Mouse (Mus musculus): ENCODE measurements around the gene Cryzl1. TPM values are rescaled to one million over a fixed set of nuclear protein-coding genes. Genes with fewer than 3 reads are reported as not detected.

Cryzl1 gene
- polyA plus RNA-seq, 1 experiment from 2014 or later: 74.5 TPM

GRCm38 (mm10) chr16:91729066-91729482 lies 299 bp upstream of the Cryzl1 start, which contains the start of gene Itsn1:
TSS of gene Itsn1 (plus strand) at chr16:91729281.
- H3K4me3 ChIP-seq (ENCODE audit: low read depth, low read length): peak within 1 kb of the TSS; percentile 85
- peak within 1 kb of the TSS; percentile 91 for H3K27ac ChIP-seq (ENCODE audit: low read depth)
- DNase-seq (peak; percentile 99), ATAC-seq (ENCODE audit: insufficient read depth) (peak; percentile 93)
- H3K27me3 ChIP-seq (ENCODE audit: insufficient read depth, low read length): no peaks in the 10 kb centered on the region
- peak within 1 kb of the TSS; percentile 59 for H3K4me2 ChIP-seq
- peaks cover 7% of the 10 kb centered on the region; the same call in 1 of the 2 replicates for H3K4me1 ChIP-seq (ENCODE audit: insufficient read depth)
- 1% methylated on average over 29 of the region's 33 CpGs for WGBS
- 0 out of 2 replicates have a peak, but pooled peaks have one; percentile 7 for TF ChIP-seq CTCF (IDR thresholded peaks at IDR 0.05; ENCODE audit: low read depth)
- H3K36me3 ChIP-seq (ENCODE audit: insufficient read depth): 0 out of 2 replicates have a peak, but pooled peaks cover 5% of the 10 kb centered on the region
- peak within 1 kb of the TSS; percentile 79 for H3K9ac ChIP-seq
- H3K9me3 ChIP-seq (ENCODE audit: low read depth, low read length): no peaks in the 10 kb centered on the region

DNA sequence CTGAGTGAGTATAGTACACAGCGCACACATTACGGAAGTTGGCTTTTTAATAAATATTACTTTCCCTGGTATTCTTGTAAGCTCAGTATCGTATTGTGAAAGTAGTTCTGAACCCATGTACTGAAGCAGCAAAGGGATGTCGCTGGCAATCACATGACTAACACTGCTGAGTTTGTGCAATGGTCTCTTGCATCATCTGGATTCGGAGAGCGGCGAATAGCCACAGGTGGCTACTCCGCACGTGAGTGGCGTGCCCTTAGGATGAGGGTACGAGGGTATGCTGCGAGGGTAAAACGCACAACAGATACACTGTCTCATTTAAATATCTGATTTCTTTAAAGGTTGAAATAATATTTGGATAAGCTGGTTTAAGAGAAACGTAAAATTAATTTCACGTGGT lies 1.3 kb downstream of the Cryzl1 start:
- Histone ChIP-seq H3K4me1 (ENCODE audit: insufficient read depth) (peaks cover 7% of the 10 kb centered on the region; the same call in 1 of the 2 replicates), H3K36me3 (ENCODE audit: insufficient read depth) (0 out of 2 replicates have a peak, but pooled peaks cover 9% of the 10 kb centered on the region), H3K9ac (peak overlapping the region; percentile 56), H3K27me3 (ENCODE audit: insufficient read depth, low read length) (no peaks in the 10 kb centered on the region), H3K27ac (ENCODE audit: low read depth) (no peak overlapping the region), H3K4me3 (ENCODE audit: low read depth, low read length) (peak overlapping the region; percentile 85), H3K4me2 (peak overlapping the region; percentile 59), H3K9me3 (ENCODE audit: low read depth, low read length) (no peaks in the 10 kb centered on the region)
- ATAC-seq (ENCODE audit: insufficient read depth): no peak
- 81% methylated on average over 15 of the region's 15 CpGs for WGBS
- no peak for DNase-seq
- no peak for TF ChIP-seq CTCF (IDR thresholded peaks at IDR 0.05; ENCODE audit: low read depth)

GRCm38 (mm10) chr16:91724247-91724646 lies 4.5 kb downstream of the Cryzl1 start:
- 46% methylated on average over 3 of the region's 3 CpGs for WGBS
- Histone ChIP-seq H3K4me3 (ENCODE audit: low read depth, low read length) (no peak overlapping the region), H3K27me3 (ENCODE audit: insufficient read depth, low read length) (no peaks in the 10 kb centered on the region), H3K27ac (ENCODE audit: low read depth) (no peak overlapping the region), H3K36me3 (ENCODE audit: insufficient read depth) (0 out of 2 replicates have a peak, but pooled peaks cover 11% of the 10 kb centered on the region), H3K4me1 (ENCODE audit: insufficient read depth) (peaks cover 5% of the 10 kb centered on the region; the same call in 1 of the 2 replicates), H3K9ac (no peak overlapping the region), H3K4me2 (no peak overlapping the region), H3K9me3 (ENCODE audit: low read depth, low read length) (no peaks in the 10 kb centered on the region)
- peak; percentile 75 for DNase-seq
- ATAC-seq (ENCODE audit: insufficient read depth): no peak
- TF ChIP-seq CTCF (IDR thresholded peaks at IDR 0.05; ENCODE audit: low read depth): peak; percentile 77

- H3K4me2 ChIP-seq: no peak overlapping the region
- no peaks in the 10 kb centered on the region for H3K27me3 ChIP-seq (ENCODE audit: insufficient read depth, low read length)
- ATAC-seq (ENCODE audit: insufficient read depth) (no peak; the same call in 1 of the 2 replicates), DNase-seq (no peak)
- H3K9me3 ChIP-seq (ENCODE audit: low read depth, low read length): no peaks in the 10 kb centered on the region
- no peak overlapping the region for H3K4me3 ChIP-seq (ENCODE audit: low read depth, low read length)
- 0 out of 2 replicates have a peak overlapping the region, but pooled peaks have one; percentile 16 for H3K27ac ChIP-seq (ENCODE audit: low read depth)
- no peaks in the 10 kb centered on the region for H3K4me1 ChIP-seq (ENCODE audit: insufficient read depth)
- H3K9ac ChIP-seq: no peak overlapping the region
- no peak for TF ChIP-seq CTCF (IDR thresholded peaks at IDR 0.05; ENCODE audit: low read depth)
- WGBS: 53% methylated on average over 4 of the region's 4 CpGs
- peaks cover 19% of the 10 kb centered on the region for H3K36me3 ChIP-seq (ENCODE audit: insufficient read depth)
Measured at GRCm38 (mm10) chr16:91717399-91717798, 11.4 kb downstream of the Cryzl1 start.

GRCm38 (mm10) chr16:91716927-91717349 lies 11.8 kb downstream of the Cryzl1 start:
- Histone ChIP-seq H3K27ac (ENCODE audit: low read depth) (no peak overlapping the region), H3K36me3 (ENCODE audit: insufficient read depth) (peaks cover 19% of the 10 kb centered on the region), H3K4me2 (no peak overlapping the region), H3K4me3 (ENCODE audit: low read depth, low read length) (no peak overlapping the region), H3K9me3 (ENCODE audit: low read depth, low read length) (no peaks in the 10 kb centered on the region), H3K27me3 (ENCODE audit: insufficient read depth, low read length) (no peaks in the 10 kb centered on the region), H3K9ac (no peak overlapping the region), H3K4me1 (ENCODE audit: insufficient read depth) (no peaks in the 10 kb centered on the region)
- no peak for TF ChIP-seq CTCF (IDR thresholded peaks at IDR 0.05; ENCODE audit: low read depth)
- ATAC-seq (ENCODE audit: insufficient read depth): peak; percentile 63; the same call in 1 of the 2 replicates
- WGBS: 63% methylated on average over 11 of the region's 11 CpGs
- peak; percentile 21 for DNase-seq

DNA sequence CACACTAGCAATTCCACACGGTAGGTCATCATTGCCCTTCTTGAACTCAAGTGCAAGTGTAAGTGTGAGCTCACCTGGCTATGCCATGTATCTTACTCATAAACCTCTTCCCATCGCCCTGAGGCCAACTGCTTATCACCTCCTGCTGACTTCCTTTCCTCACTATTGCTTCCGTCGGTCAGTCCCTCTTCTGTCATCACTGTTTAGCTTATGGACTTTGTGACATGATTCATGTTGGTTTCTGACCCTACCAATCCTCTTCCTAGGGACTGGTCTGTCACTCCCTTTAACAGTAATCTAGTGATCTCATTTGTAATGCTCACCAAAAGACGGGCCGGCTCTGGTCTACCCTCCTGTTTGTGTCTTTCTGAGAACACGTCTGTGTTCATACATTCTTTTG lies 18.5 kb downstream of the Cryzl1 start:
- WGBS: 64% methylated on average over 7 of the region's 7 CpGs
- Histone ChIP-seq H3K9me3 (ENCODE audit: low read depth, low read length) (no peaks in the 10 kb centered on the region), H3K4me1 (ENCODE audit: insufficient read depth) (no peaks in the 10 kb centered on the region), H3K9ac (no peak overlapping the region), H3K4me3 (ENCODE audit: low read depth, low read length) (no peak overlapping the region), H3K4me2 (no peak overlapping the region), H3K27ac (ENCODE audit: low read depth) (no peak overlapping the region), H3K36me3 (ENCODE audit: insufficient read depth) (peaks cover 53% of the 10 kb centered on the region), H3K27me3 (ENCODE audit: insufficient read depth, low read length) (no peaks in the 10 kb centered on the region)
- no peak for ATAC-seq (ENCODE audit: insufficient read depth)
- no peak for TF ChIP-seq CTCF (IDR thresholded peaks at IDR 0.05; ENCODE audit: low read depth)
- no peak for DNase-seq

GRCm38 (mm10) chr16:91704603-91705340 lies 24.0 kb downstream of the Cryzl1 start:
- Histone ChIP-seq H3K4me2 (no peak overlapping the region), H3K27me3 (ENCODE audit: insufficient read depth, low read length) (no peaks in the 10 kb centered on the region), H3K4me3 (ENCODE audit: low read depth, low read length) (no peak overlapping the region), H3K4me1 (ENCODE audit: insufficient read depth) (no peaks in the 10 kb centered on the region), H3K9me3 (ENCODE audit: low read depth, low read length) (no peaks in the 10 kb centered on the region), H3K27ac (ENCODE audit: low read depth) (no peak overlapping the region), H3K36me3 (ENCODE audit: insufficient read depth) (peaks cover 40% of the 10 kb centered on the region), H3K9ac (no peak overlapping the region)
- ATAC-seq (ENCODE audit: insufficient read depth) (no peak), DNase-seq (peak; percentile 26)
- 85% methylated on average over 14 of the region's 14 CpGs for WGBS
- TF ChIP-seq CTCF (IDR thresholded peaks at IDR 0.05; ENCODE audit: low read depth): peak; percentile 20

All from lung, embryonic 14.5 days (tissue).